Mouse (Mus musculus): ENCODE results near the gene Klhl9.
"Not testable (repeated sequence)": the region's sequence is repeated elsewhere in the genome, so short reads cannot be mapped to it uniquely, and the experiment has no call there.

Gene Klhl9

GRCm38 (mm10) chr4:88721791-88722721 is at the start of gene Klhl9, which contains the start of gene Gm26566:
TSS of gene Klhl9 (minus strand) at chr4:88722465.
TSS of gene Gm26566 (plus strand) at chr4:88721805.
- DNase-seq: peak; percentile 93

GRCm38 (mm10) chr4:88763384-88764018 is 41.2 kb upstream of the Klhl9 start:
- peak; percentile 80 for DNase-seq

- not testable (repeated sequence) for DNase-seq
Observed at GRCm38 (mm10) chr4:88762341-88762740, 40.1 kb upstream of the Klhl9 start.

- peak; percentile 65 for DNase-seq
Observed at GRCm38 (mm10) chr4:88761776-88762175, 39.5 kb upstream of the Klhl9 start.

DNA sequence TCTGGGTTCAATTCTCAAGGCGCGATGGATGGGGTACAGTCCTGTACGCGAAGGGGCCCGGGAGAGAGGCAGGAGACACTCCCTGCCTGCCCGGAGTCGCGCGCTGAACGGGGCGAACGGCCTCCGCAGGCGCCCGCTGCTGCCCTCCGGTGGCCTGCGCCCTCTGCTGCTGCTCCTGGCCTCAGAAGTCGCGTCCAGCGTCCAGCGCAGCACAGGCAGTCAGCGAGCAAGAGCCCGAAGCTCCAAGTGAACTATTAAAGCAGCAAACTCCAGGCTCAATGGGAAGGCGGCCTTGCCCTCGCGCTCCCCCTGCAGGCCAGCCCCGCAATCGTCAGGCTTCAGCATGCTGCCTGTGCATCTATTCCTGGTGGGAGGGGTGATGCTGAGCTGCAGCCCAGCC is 38.2 kb upstream of the Klhl9 start:
- peak; percentile 89 for DNase-seq

DNA sequence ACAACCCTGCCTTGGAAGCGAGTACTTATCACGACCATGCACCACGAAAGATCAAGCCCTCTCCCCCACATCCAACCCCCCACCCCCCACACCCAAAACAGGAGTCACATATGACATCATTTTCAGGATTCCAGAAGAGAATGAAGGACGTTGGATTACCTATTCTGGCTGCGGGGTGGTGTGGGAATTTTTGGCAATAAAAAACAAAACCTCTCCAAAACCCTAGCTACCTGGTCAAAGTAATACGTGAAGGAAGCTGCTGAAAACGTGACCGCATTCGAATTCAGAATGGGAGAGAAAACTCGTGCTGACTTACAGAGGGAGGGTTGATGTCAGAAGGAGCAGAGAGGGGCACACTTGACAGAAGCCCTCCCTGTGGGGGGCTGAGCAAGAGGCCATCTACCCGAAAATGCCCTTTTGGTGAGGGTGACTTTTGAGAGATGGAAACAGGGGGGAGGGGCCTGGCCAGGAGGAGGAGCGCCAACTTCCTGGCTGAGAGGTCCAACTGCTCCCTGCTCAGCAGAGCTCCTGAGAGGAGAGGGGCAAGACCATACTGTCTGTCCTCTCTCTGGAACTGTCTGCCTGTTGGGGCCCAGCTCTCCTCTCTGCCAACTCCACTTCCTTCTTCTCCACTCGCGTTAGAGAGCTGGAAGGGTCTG is 37.5 kb upstream of the Klhl9 start, which contains the start of gene Gm13283:
TSS of gene Gm13283 (plus strand) at position 510 of the 659 bp plus-strand sequence.
- DNase-seq: peak; percentile 51

GRCm38 (mm10) chr4:88758751-88759150 is 36.5 kb upstream of the Klhl9 start:
- peak; percentile 30 for DNase-seq

GRCm38 (mm10) chr4:88757628-88758031 is 35.4 kb upstream of the Klhl9 start:
- DNase-seq: peak; percentile 95

- DNase-seq: peak; percentile 18
Observed at GRCm38 (mm10) chr4:88756581-88757513, 34.6 kb upstream of the Klhl9 start.

DNA sequence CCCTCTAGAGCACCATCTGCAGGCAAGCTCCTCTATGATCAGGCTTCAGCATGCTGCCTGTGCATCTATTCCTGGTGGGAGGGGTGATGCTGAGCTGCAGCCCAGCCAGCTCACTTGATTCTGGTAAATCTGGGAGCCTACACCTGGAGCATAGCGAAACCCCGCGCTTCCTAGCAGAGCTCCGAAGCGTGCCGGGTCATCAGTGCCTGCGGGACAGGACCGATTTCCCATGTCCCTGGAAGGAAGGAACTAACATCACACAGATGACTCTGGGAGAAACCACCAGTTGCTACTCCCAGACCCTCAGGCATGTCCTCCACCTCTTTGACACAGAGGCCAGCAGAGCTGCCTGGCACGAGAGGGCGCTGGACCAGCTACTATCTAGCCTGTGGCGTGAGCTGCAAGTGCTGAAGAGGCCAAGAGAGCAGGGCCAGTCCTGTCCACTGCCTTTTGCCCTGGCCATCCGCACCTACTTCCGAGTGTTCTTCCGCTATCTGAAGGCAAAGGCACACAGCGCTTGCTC is 32.6 kb upstream of the Klhl9 start, which contains the start of gene Gm13271:
TSS of gene Gm13271 (plus strand) at position 51 of the 523 bp plus-strand sequence.
- DNase-seq: peak; percentile 73

GRCm38 (mm10) chr4:88749926-88750325 is 27.7 kb upstream of the Klhl9 start:
- no peak for DNase-seq

DNA sequence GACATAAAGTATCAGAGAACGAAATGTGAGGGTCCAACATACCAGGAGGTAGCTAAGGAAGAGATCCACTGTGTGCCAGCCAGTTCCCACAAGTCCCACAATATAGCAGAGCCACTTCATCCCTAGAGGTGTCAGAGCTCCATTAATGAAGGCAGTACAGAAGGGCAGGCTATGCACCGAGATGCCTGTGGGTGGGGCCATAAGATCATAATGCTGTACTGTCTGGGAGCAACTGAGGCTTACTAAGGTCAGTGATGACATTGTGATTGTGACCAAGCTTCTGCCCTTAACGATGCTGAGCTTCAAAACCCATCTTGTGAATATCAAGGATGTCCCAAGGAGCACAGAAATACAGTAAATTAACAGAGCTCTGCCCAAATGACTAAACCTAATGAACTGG is 21.9 kb upstream of the Klhl9 start:
- no peak for DNase-seq

DNA sequence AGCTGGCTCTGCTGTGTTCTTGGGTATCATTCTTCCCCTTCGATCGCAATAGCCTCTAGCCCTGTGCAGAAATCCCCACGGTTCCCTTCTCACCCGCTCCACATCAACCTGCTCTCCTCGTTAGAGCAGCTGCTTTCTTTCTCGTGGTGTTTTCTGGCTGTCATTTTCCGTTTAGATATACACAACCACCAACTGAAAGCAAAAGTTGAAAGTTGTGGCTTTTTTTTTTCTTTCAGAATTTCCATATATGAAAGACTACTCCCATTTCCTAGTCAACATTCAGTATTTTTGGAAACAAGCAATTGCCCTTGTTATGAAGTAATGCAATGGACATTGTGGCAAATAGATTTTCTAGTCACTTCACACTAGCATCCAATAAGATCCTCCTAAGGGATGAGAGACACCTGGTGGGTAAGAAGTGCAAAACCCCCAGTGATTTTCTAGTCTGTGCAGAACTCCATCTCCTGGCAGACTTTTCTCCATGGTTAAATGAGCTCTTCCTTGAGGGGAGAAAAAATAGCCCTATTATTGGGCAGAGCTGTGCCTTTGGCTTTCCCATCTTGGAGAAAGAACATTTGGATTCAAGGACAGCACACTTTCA is 20.6 kb upstream of the Klhl9 start:
- DNase-seq: no peak

GRCm38 (mm10) chr4:88741426-88741825 is 19.2 kb upstream of the Klhl9 start:
- no peak for DNase-seq

- DNase-seq: no peak
Observed at GRCm38 (mm10) chr4:88739036-88739435, 16.8 kb upstream of the Klhl9 start.

DNA sequence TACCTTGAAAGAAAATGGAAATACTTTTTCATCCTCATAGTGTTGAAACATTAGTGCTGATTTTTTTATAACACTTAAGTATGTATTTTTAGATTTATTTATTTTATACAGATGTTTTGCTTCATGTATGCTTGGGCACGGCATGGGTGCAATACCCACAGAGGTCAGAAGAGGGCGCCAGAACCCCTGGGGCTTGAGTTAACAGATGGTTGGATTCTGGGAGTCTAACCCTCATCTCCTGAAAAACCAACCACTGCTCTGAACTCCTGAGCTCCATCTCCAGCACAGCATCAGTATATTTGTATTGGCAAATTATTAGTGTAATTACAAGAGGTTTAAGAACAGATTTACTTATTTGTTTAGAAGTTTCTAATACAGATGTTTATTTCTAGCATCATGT is 16.2 kb upstream of the Klhl9 start:
- peak; percentile 78 for DNase-seq

DNA sequence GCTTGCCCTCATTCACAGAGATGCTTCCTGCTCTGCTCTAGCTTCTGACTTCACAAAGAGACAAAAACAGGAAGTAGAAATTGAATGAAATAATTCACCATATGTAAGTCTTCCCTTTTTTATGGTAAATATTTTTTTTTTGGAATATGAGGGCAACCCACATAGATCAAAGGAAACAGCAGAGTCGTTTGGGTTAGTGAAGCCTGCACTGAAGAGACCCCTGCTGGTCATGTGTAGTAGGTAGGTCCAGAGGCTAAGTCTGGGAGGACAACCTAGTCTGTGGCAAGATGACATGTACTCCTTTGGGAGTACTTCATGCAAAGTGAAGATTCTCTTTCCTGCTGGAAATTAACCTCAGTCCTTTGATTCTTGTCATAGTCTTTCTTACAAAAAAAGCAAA is 5.1 kb upstream of the Klhl9 start:
- peak; percentile 62 for DNase-seq

- DNase-seq: no peak
Observed at GRCm38 (mm10) chr4:88726727-88727126, 4.5 kb upstream of the Klhl9 start.

GRCm38 (mm10) chr4:88723497-88724090 is 1.3 kb upstream of the Klhl9 start:
- DNase-seq: peak; percentile 66

- DNase-seq: no peak
Observed at GRCm38 (mm10) chr4:88718715-88719114, 3.5 kb downstream of the Klhl9 start.

- no peak for DNase-seq
Observed at GRCm38 (mm10) chr4:88715059-88715458, 7.2 kb downstream of the Klhl9 start.

All from kidney, adult 9 months (tissue).